Mouse (Mus musculus): ENCODE data around the gene Tgm2.

DNA sequence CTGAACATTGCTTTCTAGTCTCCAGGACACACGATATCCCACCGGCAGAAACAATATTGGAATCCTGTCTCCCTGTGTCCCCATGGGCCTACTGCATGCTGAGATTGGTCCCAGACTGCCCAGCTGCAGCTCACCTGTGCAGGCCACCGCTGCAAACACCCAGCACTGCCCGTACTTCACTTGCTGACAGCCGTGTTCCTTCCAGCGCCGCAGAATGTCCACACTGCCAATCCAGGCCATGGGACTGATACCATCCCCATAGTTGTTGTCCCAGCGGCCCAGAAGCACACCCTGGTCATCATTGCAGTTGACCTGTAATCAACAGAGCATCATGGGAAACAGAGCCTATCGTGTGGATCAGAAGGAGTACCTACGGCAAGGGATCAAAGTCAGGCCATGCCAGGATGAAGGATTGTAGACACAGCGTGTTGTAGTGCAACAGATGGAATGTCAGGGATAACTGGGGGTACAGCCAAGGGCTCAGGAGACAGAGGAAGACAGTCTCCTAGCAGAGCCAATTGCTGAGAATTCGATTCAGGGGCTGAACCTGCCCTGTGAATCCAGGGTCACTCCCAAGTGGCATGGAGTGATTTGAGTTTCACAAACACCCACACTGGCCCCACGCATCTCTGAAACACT lies 14.9 kb downstream of the Tgm2 start:
- TF ChIP-seq CTCF (IDR thresholded peaks at IDR 0.05; ENCODE audit: extremely low read depth, insufficient read depth, insufficient read length, insufficient replicate concordance) (no peak), POLR2A (IDR thresholded peaks at IDR 0.05; ENCODE audit: low read depth, low read length) (no peak)
